Mouse (Mus musculus): ENCODE data around the gene Flywch1. TPM values are rescaled to one million over a fixed set of nuclear protein-coding genes. Genes with fewer than 3 reads are reported as not detected.

The Flywch1 gene
- polyA plus RNA-seq, 3 experiments from 2014 or later: 13.2 to 15.6 (median 13.7) TPM

DNA sequence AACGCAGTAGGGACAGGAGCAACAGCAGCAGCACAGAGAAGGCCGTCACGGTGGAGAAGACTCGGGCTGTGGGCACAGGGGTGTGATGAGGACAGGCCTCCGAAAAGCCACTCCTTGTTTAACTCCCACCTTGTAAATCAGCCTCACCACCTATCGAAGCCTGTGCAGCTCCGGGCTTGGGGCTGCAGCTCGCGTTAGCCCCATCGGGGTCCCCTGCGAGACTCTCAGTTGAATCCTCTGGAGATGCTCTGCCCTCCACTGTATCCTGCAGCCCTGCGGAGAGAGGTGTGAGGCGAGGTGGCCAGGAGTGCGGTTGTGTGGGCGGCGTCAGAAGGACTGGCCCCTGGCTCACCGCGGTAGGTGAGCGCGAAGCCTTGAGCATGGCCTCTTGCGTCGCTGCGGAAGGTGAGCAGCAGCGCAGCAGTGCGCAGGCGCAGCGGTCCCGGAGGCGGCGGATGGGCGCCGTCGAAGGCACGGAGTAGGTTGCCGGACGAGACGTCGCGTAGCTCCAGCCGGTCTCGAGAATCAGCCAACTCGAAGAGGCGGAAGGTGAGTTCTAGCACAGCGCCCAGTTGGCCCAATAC is 29.1 kb downstream of the Flywch1 start:
- peak; percentile 25 for ATAC-seq

- no peak for ATAC-seq
These were observed 29.8 kb downstream of the Flywch1 start for GRCm38 (mm10) chr17:23741359-23742209.

GRCm38 (mm10) chr17:23740598-23741021 is 30.8 kb downstream of the Flywch1 start, which contains the start of gene Paqr4:
TSS of gene Paqr4 (minus strand) at chr17:23740867.
- ATAC-seq: peak; percentile 26

GRCm38 (mm10) chr17:23740136-23740584 is 31.2 kb downstream of the Flywch1 start:
- ATAC-seq: peak; percentile 81

GRCm38 (mm10) chr17:23739202-23740135 is 31.9 kb downstream of the Flywch1 start:
- ATAC-seq: peak; percentile 26

DNA sequence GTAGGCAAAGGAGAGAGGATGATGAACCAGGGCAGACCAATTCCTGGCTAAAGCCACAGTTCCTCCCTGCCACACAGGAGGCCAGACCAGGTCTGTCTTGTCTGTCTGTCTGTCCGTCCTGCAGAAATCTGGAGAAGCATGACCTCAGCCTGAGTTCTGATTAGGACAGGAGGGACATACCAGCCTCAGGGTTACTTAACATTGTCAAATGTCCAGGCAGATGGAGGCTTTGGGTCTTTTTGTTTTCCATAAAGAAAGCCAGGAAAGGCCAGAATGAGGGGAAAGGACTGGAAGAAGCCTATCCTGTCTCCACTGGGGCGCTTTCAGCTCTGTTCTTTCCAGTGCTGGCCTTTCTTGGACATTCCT is 32.6 kb downstream of the Flywch1 start:
- no peak for ATAC-seq

- no peak for ATAC-seq
These were observed 33.6 kb downstream of the Flywch1 start for GRCm38 (mm10) chr17:23737493-23738445.

DNA sequence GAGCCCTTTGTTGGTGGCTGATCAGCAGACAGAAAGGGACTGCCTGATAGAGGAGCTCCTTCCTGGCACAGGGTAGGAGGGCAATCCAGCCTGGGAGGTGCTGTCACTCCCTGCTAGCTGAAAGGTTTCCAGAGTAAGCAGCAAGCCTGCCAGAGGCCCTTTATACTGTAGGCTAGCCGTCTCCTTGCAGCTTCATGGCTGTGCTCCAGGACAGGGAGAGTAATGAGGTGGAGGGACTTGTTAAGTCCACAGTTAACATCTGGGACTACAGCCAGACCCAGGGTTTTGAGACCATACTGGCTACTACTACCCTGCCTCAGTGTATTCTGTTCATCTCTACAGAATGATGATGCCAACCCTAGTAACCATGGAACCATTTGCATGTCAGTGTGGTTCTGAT is 37.1 kb downstream of the Flywch1 start:
- ATAC-seq: no peak

- no peak for ATAC-seq
These were observed 41.0 kb downstream of the Flywch1 start for GRCm38 (mm10) chr17:23730441-23730840.

DNA sequence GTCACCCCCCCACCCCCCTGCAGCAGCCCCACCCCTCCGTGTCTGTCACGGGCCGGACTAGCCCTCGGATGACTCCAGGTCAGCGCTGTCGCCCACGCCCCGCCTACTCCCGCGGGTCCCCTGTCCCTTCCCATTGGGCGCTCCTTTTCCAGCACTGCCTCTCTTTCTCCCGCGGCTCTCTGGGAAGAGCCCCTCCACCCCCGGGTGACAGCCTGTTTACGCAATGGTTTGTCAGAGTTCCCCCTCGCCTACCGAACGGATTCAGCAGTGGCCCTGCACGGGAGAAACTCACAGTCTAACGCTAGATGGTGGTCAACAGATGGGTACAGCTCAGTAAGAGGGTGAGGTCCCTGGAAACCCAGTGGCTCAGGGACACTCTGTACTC is 44.7 kb downstream of the Flywch1 start:
- ATAC-seq: no peak

DNA sequence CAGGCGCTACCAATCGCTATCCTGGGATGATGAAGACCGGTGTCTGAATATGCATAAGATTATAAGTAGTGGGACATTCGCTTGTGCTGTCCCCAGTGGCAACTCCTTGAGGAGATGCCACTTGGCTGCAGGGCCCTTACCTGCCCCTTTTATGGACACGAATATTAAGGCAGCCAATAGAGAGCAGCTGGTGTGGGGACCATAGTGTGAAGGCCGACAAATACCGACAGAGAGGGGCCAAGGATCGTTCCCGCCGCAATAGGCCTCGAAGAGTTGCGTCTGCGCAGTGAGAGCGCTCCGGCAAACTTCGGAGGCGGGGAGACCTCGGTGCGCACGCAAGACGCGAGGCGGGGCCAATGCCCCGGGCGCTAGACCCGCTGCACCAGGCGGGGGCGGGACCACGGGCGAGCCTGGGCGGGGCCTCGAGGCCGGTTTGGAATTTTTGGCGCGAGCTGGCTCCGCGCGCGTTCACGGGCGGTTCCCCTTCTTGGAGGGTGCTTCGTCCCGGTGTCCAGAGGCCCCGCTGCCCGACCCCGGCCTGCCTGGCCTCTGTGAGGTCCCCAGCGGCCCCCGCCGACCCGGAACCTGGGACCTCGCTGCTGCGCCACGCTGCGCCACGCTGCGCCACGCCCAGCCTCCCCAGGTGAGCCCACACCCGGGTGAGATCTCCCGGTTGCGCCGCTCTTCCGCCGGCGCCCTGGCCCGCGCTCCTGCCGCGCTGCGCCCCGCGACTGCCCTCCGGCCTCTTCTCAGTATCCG is 45.2 kb downstream of the Flywch1 start, which contains the start of gene Pkmyt1:
Gene Pkmyt1 (plus strand): TSS at position 338 of the 759 bp plus-strand sequence.
- ATAC-seq: peak; percentile 98

- ATAC-seq: no peak
These were observed 45.9 kb downstream of the Flywch1 start for GRCm38 (mm10) chr17:23725477-23725876.

DNA sequence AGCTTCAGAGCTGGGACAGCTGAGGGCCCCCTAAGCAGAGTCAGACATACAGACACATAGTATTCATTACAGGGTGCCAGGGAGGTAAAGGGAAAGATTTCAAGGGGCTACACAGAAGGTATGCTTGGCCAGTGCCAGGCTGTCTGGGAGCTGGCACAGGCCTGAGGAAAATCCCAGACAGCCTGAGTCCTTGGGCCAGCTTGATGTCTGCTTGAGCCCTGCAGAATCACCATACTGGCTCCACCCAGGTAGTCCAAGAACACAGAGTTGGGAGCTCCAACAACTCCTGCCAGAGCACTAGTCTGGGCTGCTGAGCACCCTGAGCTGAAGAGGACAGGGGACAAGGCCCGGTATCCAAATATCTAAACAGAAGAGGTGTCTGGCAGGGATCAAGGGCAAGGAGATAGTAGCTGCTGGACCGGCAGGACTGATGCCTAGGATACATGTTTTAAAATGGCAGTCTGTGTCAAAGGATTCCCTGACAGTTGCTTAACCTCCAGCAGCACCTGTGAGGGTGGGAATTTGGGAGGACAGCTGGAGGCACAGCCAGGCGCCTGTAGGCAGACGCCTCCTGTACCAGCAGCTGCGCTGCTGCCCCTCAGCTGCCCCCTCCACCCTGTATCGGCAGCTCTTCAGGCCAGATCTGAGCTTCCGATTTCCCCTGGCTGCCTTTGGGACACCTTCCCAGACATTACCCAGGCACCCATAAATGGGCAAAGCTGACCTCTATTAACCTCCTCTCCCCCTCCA is 48.9 kb downstream of the Flywch1 start, which contains the start of gene 1520401A03Rik:
Gene 1520401A03Rik (minus strand): TSS at position 408 of the 750 bp plus-strand sequence.
- ATAC-seq: no peak

DNA sequence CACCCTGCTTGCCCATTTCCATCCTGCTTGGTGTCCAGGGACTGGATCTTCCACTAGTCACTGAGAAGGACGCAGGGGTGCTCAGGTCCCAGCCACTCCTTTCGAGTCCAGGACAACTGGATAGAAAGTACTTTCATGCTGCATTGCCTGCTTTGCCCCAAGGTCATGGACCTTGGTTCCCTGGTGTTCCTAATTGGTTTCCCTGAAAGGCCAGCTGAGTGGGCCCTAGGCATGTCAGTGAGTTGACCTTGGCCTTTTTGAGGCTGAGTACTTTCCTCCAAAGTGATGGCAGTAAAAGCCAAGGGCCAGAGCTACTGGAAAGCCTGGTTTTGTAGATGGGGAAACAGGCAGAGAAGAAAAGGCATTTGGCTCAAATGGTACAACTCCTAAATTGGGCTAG is 49.5 kb downstream of the Flywch1 start:
- no peak for ATAC-seq

DNA sequence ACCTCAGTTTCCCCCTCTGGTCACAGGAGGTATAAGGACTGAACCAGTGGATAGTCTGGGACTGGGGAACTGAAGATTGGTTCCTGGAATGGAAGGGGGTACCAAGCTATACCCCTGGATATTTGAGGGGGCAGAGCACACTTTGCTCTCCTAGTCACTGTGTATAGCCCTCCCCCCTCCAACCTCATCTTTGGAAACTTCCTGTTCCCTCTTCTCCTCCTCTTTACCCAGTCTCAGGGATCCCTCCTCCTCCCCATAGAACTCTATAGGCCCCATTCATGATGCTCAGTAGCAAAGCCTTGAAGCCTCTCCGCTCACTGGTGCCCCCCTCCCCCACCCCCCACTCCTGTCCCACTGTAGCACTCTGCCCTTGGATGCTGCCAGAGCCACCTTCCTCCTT is 51.9 kb downstream of the Flywch1 start:
- no peak for ATAC-seq

GRCm38 (mm10) chr17:23717003-23717402 is 54.4 kb downstream of the Flywch1 start:
- ATAC-seq: no peak

DNA sequence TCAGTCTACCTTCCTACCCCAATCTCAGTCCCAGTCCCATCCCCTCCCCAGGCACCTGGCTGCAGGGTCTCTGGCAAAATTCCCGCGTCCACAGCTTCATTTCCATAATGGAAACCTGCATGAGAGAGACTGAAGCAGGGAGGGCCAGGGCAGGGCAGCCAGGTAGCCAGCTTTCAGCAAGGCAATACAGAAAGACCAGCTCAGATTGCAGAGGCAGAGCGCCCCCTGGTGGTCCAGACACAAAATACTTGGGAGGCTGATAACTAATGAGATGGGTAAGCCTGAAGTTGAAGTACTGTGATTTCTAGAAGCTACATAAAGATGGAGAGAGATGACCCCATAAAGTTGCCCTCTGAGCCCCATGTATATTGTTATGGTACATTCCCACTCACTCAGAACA is 65.2 kb downstream of the Flywch1 start:
- ATAC-seq: peak; percentile 76

DNA sequence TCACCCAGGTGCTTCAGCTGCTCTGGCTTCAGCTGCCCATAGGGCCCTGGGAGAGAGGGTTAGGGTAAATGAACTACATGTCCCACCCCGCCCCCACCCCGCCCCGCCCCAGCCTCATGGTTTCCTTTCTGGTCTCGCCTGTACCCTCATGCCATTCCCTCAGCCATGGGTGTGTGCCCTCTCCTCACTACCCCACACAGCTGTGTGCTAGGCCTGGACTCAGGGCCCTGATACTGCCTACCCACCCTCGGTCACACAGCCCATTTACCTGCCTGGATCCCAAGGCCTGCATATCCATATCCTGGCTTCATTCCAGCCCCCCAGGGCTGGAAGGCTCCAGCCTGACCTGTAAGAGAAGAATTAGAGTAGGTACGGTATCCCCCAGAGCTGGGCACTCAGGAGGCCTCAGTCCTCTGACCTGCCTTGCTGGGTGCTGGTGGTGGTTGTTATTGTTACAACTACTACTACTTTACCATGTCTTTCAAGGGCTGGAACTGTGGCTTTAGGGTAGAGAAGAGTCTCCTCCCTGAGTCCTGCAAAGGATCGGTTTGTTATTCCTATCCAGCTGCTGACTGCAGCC is 65.8 kb downstream of the Flywch1 start:
- ATAC-seq: no peak

DNA sequence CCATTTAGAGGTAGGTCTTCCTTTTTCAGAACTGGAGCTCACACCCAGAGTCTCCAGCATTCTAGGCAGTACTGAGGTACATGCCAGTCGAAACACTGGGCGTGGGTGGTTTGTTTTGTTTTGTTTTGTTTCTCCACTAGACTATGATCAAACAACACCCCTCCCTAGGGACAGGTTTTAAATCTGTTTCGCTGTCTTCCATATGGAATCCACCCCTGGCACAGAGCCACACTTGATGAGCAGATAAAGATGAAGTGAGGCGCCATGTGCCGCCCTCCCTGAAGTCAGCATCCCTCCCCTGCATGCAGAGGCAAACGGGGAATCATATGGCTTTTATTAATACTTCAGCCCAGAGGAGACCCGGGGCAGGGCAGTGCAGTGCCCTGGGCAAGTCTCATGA is 66.7 kb downstream of the Flywch1 start:
- ATAC-seq: no peak

- ATAC-seq: no peak
These were observed 68.1 kb downstream of the Flywch1 start for GRCm38 (mm10) chr17:23703301-23703700.

All from inflammation-experienced regulatory T-cells, adult 6 months (primary cell).